Mouse (Mus musculus) heart, postnatal 0 days (tissue): ENCODE results near the gene Gemin7. TPM values are rescaled to one million over a fixed set of nuclear protein-coding genes. Genes with fewer than 3 reads are reported as not detected.

ENCODE experiments used
- ATAC-seq: fragments of 200-750 bp; cut with Nextera tagmentation; 2 replicates; pipeline ENCODE4 v1.8.0; 2017; ENCODE audit warnings: low read depth, moderate number of reproducible peaks, moderate library complexity; ENCODE audit not compliant: insufficient read depth
- DNase-seq: peaks from one replicate; pipeline ENCODE4 v3.0.0-alpha.2; 2016; ENCODE audit warnings: low spot score
- H3K27ac ChIP-seq: fragments of 300-500 bp; sonication (generic); 2 replicates; pipeline ENCODE4 v1.5.1; 2014; ENCODE audit warnings: low read depth, mild to moderate bottlenecking
- H3K27me3 ChIP-seq: fragments of 300-500 bp; sonication (generic); 2 replicates; pipeline ENCODE4 v1.6.1; 2014; ENCODE audit warnings: low read length, mixed read lengths; ENCODE audit not compliant: control insufficient read depth, insufficient read depth
- H3K36me3 ChIP-seq: fragments of 300-500 bp; sonication (generic); replicated peaks from 2 replicates; pipeline ENCODE4 v1.6.1; 2014; ENCODE audit warnings: low read length, mixed read lengths; ENCODE audit not compliant: control insufficient read depth, insufficient read depth
- H3K4me1 ChIP-seq: fragments of 300-500 bp; sonication (generic); 2 replicates; pipeline ENCODE4 v1.6.1; 2014; ENCODE audit warnings: antibody characterized with exemption; ENCODE audit not compliant: control insufficient read depth, insufficient read depth
- H3K4me2 ChIP-seq: fragments of 300-500 bp; sonication (generic); 2 replicates; pipeline ENCODE4 v1.6.1; 2014; ENCODE audit warnings: low read depth, mild to moderate bottlenecking, low read length, moderate library complexity
- H3K4me3 ChIP-seq: fragments of 300-500 bp; sonication (generic); 2 replicates; pipeline ENCODE4 v1.5.1; 2014; ENCODE audit warnings: low read depth, low read length
- H3K9ac ChIP-seq: fragments of 300-500 bp; sonication (generic); replicated peaks from 2 replicates; pipeline ENCODE4 v1.6.1; 2014; ENCODE audit warnings: low read depth, low read length, mixed read lengths
- H3K9me3 ChIP-seq: fragments of 300-500 bp; sonication (generic); replicated peaks from 2 replicates; pipeline ENCODE4 v1.6.1; 2016; ENCODE audit warnings: low read length; ENCODE audit not compliant: control insufficient read depth
- CTCF ChIP-seq: IDR thresholded peaks from 2 replicates; pipeline ENCODE4 v1.5.1; 2016; ENCODE audit warnings: antibody characterized with exemption, control low read depth, low read depth
- EP300 ChIP-seq: IDR thresholded peaks from 2 replicates; pipeline ENCODE4 v1.6.1; 2016; ENCODE audit warnings: antibody characterized with exemption, low read depth
- WGBS: fragments of 180-500 bp; shearing (Covaris S2); extraction: QIAGEN DNeasy Blood & Tissue Kit; methylation state at CpG from one replicate; pipeline ENCODE4 v1.1.7; 2014; 5-methylcytosine and 5-hydroxymethylcytosine counted together
- polyA plus RNA-seq: library from polyadenylated mRNA; unstranded; fragments of >200 nt; fragmentation: Nextera tagmentation; extraction: Ambion mirVana; gene quantifications from 2 replicates; pipeline ENCODE4 v1.2.1, GENCODE M21; 2015
- total RNA-seq: library from RNA; depleted of rRNA; stranded (reverse); fragments of >200 nt; gene quantifications from 2 replicates; pipeline ENCODE4 v1.2.3, GENCODE M21; 2014; ENCODE audit warnings: low replicate concordance

The Gemin7 gene
- total and polyA plus RNA-seq, 2 experiments from 2014 or later = 63.2 to 115 TPM

GRCm38 (mm10) chr7:19575559-19575958 lies 1.8 kb downstream of the Gemin7 start:
- no peak overlapping the region for H3K4me3 ChIP-seq
- DNase-seq (no peak), ATAC-seq (no peak)
- no peak overlapping the region for H3K27ac ChIP-seq
- 52% methylated on average over 3 of the region's 3 CpGs for WGBS
- peaks cover 7% of the 10 kb centered on the region; the same call in 1 of the 2 replicates for H3K36me3 ChIP-seq
- H3K9ac ChIP-seq = no peak overlapping the region
- TF ChIP-seq CTCF = no peak
- no peak for TF ChIP-seq EP300
- H3K4me2 ChIP-seq = no peak overlapping the region
- no peaks in the 10 kb centered on the region for H3K9me3 ChIP-seq
- peaks cover 20% of the 10 kb centered on the region for H3K4me1 ChIP-seq
- H3K27me3 ChIP-seq = peaks cover 20% of the 10 kb centered on the region

GRCm38 (mm10) chr7:19573776-19574140 lies 3.6 kb downstream of the Gemin7 start:
- H3K36me3 ChIP-seq = peaks cover 6% of the 10 kb centered on the region
- peak overlapping the region; percentile 84 for H3K9ac ChIP-seq
- WGBS = 18% methylated on average over 16 of the region's 16 CpGs
- peak overlapping the region; percentile 73 for H3K4me2 ChIP-seq
- H3K27me3 ChIP-seq = peaks cover 20% of the 10 kb centered on the region
- H3K27ac ChIP-seq = peak overlapping the region; percentile 88
- ATAC-seq (no peak), DNase-seq (no peak)
- H3K9me3 ChIP-seq = no peaks in the 10 kb centered on the region
- no peak for TF ChIP-seq EP300
- no peak for TF ChIP-seq CTCF
- peak overlapping the region; percentile 76 for H3K4me3 ChIP-seq
- H3K4me1 ChIP-seq = peaks cover 20% of the 10 kb centered on the region

DNA sequence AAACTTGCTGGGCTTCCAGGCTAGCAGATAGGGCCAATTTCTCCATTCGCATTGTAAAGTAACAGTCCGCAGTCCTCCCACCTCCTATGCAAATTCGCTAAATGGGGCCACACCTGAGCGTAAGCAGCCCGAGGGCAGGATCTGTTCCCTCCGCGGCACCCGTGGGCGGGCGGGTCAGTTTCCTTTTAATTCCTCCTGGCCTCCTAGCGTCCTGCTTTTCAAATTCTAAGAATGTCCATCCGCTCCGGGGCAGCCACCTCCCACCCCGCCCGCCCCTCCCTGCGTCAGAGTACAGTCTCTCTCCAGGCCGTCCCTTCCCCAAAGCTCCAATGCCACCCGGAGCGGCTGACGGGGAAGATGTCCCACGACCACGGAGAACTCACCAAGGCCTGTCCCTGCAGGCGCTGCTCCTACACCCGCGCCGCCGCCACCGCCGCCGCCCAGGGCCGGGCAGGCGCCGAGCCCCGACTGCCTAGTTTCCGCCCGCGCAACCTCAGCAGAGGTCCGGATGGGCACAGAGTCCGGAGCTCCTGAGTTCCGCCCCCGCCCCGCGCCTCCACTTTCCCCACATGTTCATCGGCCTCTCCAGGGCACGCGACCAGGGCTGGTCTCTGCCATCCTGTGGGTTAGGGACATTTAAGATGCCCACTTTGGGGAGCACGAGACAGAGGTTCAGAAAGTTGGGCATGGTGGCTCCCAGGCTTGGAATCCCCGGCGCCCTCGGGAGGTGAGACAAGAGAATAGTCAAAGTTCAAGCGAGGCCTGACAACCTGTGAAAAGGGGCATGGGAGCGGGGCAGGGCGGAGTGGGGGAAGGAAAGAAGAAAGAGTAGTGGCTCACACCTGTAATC lies 4.2 kb downstream of the Gemin7 start:
- Histone ChIP-seq H3K27ac (peak overlapping the region; percentile 88), H3K4me2 (peak overlapping the region; percentile 73), H3K9ac (peak overlapping the region; percentile 84), H3K4me1 (peaks cover 20% of the 10 kb centered on the region), H3K9me3 (no peaks in the 10 kb centered on the region), H3K36me3 (peaks cover 11% of the 10 kb centered on the region), H3K4me3 (peak overlapping the region; percentile 76), H3K27me3 (peaks cover 18% of the 10 kb centered on the region)
- TF ChIP-seq CTCF (no peak), EP300 (no peak)
- DNase-seq (peak; percentile 79), ATAC-seq (peak; percentile 86)
- under 1% methylated on average over 53 of the region's 53 CpGs for WGBS

DNA sequence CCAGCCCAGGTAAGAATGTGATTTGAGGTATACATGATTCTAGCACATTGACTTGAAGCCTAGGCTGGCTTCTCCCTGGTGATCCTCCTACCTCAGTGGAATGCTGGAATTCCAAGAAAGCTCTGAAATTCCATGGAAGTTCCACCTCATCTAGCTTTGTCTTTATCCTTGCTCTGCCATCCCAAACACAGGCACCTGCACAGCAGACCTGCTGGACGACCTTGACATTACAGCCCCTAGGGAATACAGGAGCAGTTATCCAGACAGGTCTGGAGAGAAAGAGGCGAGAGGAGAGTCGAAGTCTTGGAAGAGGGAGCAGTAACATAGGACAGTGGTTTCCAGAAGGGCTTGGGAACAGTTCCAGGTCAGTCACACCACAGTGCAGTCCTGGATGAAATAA lies 7.7 kb downstream of the Gemin7 start:
- peaks cover 24% of the 10 kb centered on the region for H3K36me3 ChIP-seq
- H3K4me1 ChIP-seq = peaks cover 7% of the 10 kb centered on the region; the same call in 1 of the 2 replicates
- H3K4me2 ChIP-seq = no peak overlapping the region
- 91% methylated on average over 3 of the region's 3 CpGs for WGBS
- no peak for ATAC-seq
- no peak overlapping the region for H3K4me3 ChIP-seq
- H3K27ac ChIP-seq = no peak overlapping the region
- H3K9me3 ChIP-seq = no peaks in the 10 kb centered on the region
- H3K27me3 ChIP-seq = no peaks in the 10 kb centered on the region
- H3K9ac ChIP-seq = no peak overlapping the region
- no peak for DNase-seq
- no peak for TF ChIP-seq CTCF
- TF ChIP-seq EP300 = no peak

GRCm38 (mm10) chr7:19567426-19567825 lies 10.0 kb downstream of the Gemin7 start:
- ATAC-seq (no peak), DNase-seq (no peak)
- no peaks in the 10 kb centered on the region for H3K27me3 ChIP-seq
- H3K9me3 ChIP-seq = no peaks in the 10 kb centered on the region
- peaks cover 6% of the 10 kb centered on the region; the same call in 1 of the 2 replicates for H3K4me1 ChIP-seq
- WGBS = 89% methylated on average over 8 of the region's 8 CpGs
- TF ChIP-seq CTCF = no peak
- TF ChIP-seq EP300 = no peak
- no peak overlapping the region for H3K4me2 ChIP-seq
- H3K4me3 ChIP-seq = no peak overlapping the region
- peaks cover 29% of the 10 kb centered on the region for H3K36me3 ChIP-seq
- H3K9ac ChIP-seq = no peak overlapping the region
- no peak overlapping the region for H3K27ac ChIP-seq
